Mouse (Mus musculus): ENCODE measurements at regions not wholly inside any gene's neighbourhood (a gene's known extent, or its start where the extent isn't known, plus 50 kb on each side); places are given as distances from the start of the nearest gene placed in this dataset.

- TF ChIP-seq GATA1 (IDR thresholded peaks at IDR 0.05; ENCODE audit: low read length): no peak
These were observed 152.1 kb downstream of the Gm12728 start for GRCm38 (mm10) chr4:105941785-105942184.

- no peak for TF ChIP-seq GATA1 (IDR thresholded peaks at IDR 0.05; ENCODE audit: low read length)
These were observed 155.3 kb downstream of the Gm12728 start for GRCm38 (mm10) chr4:105944962-105945361.

GRCm38 (mm10) chr4:105945921-105946320 lies 156.3 kb downstream of the Gm12728 start:
- no peak for TF ChIP-seq GATA1 (IDR thresholded peaks at IDR 0.05; ENCODE audit: low read length)

GRCm38 (mm10) chr4:105948326-105948725 lies 158.7 kb downstream of the Gm12728 start:
- TF ChIP-seq GATA1 (IDR thresholded peaks at IDR 0.05; ENCODE audit: low read length): no peak

GRCm38 (mm10) chr4:105952406-105952805 lies 162.7 kb downstream of the Gm12728 start:
- TF ChIP-seq GATA1 (IDR thresholded peaks at IDR 0.05; ENCODE audit: low read length): no peak

- TF ChIP-seq GATA1 (IDR thresholded peaks at IDR 0.05; ENCODE audit: low read length): no peak
These were observed 166.8 kb downstream of the Gm12728 start for GRCm38 (mm10) chr4:105956516-105956915.

- TF ChIP-seq GATA1 (IDR thresholded peaks at IDR 0.05; ENCODE audit: low read length): no peak
These were observed 168.7 kb downstream of the Gm12728 start for GRCm38 (mm10) chr4:105958331-105958730.

- no peak for TF ChIP-seq GATA1 (IDR thresholded peaks at IDR 0.05; ENCODE audit: low read length)
These were observed 172.2 kb downstream of the Gm12728 start for GRCm38 (mm10) chr4:105961686-105962360.

- no peak for TF ChIP-seq GATA1 (IDR thresholded peaks at IDR 0.05; ENCODE audit: low read length)
These were observed 172.9 kb downstream of the Gm12728 start for GRCm38 (mm10) chr4:105962542-105962941.

GRCm38 (mm10) chr4:105968324-105968723 lies 178.7 kb downstream of the Gm12728 start:
- TF ChIP-seq GATA1 (IDR thresholded peaks at IDR 0.05; ENCODE audit: low read length): no peak

GRCm38 (mm10) chr4:105969628-105970027 lies 180.0 kb downstream of the Gm12728 start:
- TF ChIP-seq GATA1 (IDR thresholded peaks at IDR 0.05; ENCODE audit: low read length): no peak

- no peak for TF ChIP-seq GATA1 (IDR thresholded peaks at IDR 0.05; ENCODE audit: low read length)
These were observed 180.4 kb downstream of the Gm12728 start for GRCm38 (mm10) chr4:105970056-105970455.

- TF ChIP-seq GATA1 (IDR thresholded peaks at IDR 0.05; ENCODE audit: low read length): no peak
These were observed 183.1 kb downstream of the Gm12728 start for GRCm38 (mm10) chr4:105972736-105973135.

GRCm38 (mm10) chr4:105973769-105974397 lies 184.2 kb downstream of the Gm12728 start:
- no peak for TF ChIP-seq GATA1 (IDR thresholded peaks at IDR 0.05; ENCODE audit: low read length)

GRCm38 (mm10) chr4:105974948-105975347 lies 185.3 kb downstream of the Gm12728 start:
- no peak for TF ChIP-seq GATA1 (IDR thresholded peaks at IDR 0.05; ENCODE audit: low read length)

- TF ChIP-seq GATA1 (IDR thresholded peaks at IDR 0.05; ENCODE audit: low read length): no peak
These were observed 189.4 kb downstream of the Gm12728 start for GRCm38 (mm10) chr4:105979048-105979447.

- TF ChIP-seq GATA1 (IDR thresholded peaks at IDR 0.05; ENCODE audit: low read length): no peak
These were observed 193.3 kb downstream of the Gm12728 start for GRCm38 (mm10) chr4:105983018-105983417.

All from G1E-ER4 (cell line).